Mouse (Mus musculus) left cerebral cortex, adult 11 months (tissue): ENCODE results near the gene Ebi3.
"Not testable (repeated sequence)": the region's sequence is repeated elsewhere in the genome, so short reads cannot be mapped to it uniquely, and the experiment has no call there.

Experiments
- DNase-seq: peaks from one replicate; pipeline ENCODE4 v3.0.0; 2022; ENCODE audit warnings: low spot score

Gene Ebi3

GRCm38 (mm10) chr17:55952447-55953027 lies at the start of gene Ebi3:
TSS of gene Ebi3 (plus strand) at chr17:55952640.
- DNase-seq: no peak

- no peak for DNase-seq
Observed at GRCm38 (mm10) chr17:55903087-55903486, 49.4 kb upstream of the Ebi3 start.

- DNase-seq: no peak
Observed at GRCm38 (mm10) chr17:55903687-55904086, 48.8 kb upstream of the Ebi3 start.

- no peak for DNase-seq
Observed at GRCm38 (mm10) chr17:55904131-55904530, 48.3 kb upstream of the Ebi3 start.

GRCm38 (mm10) chr17:55906669-55907068 lies 45.8 kb upstream of the Ebi3 start:
- no peak for DNase-seq

- DNase-seq: no peak
Observed at GRCm38 (mm10) chr17:55931553-55932502, 20.6 kb upstream of the Ebi3 start.

GRCm38 (mm10) chr17:55932635-55933034 lies 19.8 kb upstream of the Ebi3 start:
- DNase-seq: no peak

- DNase-seq: no peak
Observed at GRCm38 (mm10) chr17:55933191-55933590, 19.2 kb upstream of the Ebi3 start.

GRCm38 (mm10) chr17:55944387-55944865 lies 8.0 kb upstream of the Ebi3 start:
- DNase-seq: not testable (repeated sequence)

GRCm38 (mm10) chr17:55944866-55945682 lies 7.4 kb upstream of the Ebi3 start:
- peak; percentile 94 for DNase-seq

GRCm38 (mm10) chr17:55945696-55946095 lies 6.7 kb upstream of the Ebi3 start:
- DNase-seq: no peak

- no peak for DNase-seq
Observed at GRCm38 (mm10) chr17:55948647-55949046, 3.8 kb upstream of the Ebi3 start.

- no peak for DNase-seq
Observed at GRCm38 (mm10) chr17:55949400-55949799, 3.0 kb upstream of the Ebi3 start, which contains the start of gene Zfp119b. TSS of gene Zfp119b (minus strand) at chr17:55949500.

- no peak for DNase-seq
Observed at GRCm38 (mm10) chr17:55950601-55951000, 1.8 kb upstream of the Ebi3 start.

- no peak for DNase-seq
Observed at GRCm38 (mm10) chr17:55952041-55952440, 399 bp upstream of the Ebi3 start.

- DNase-seq: no peak
Observed at GRCm38 (mm10) chr17:55953751-55954150, 1.3 kb downstream of the Ebi3 start.

GRCm38 (mm10) chr17:55954229-55954628 lies 1.8 kb downstream of the Ebi3 start:
- no peak for DNase-seq

- no peak for DNase-seq
Observed at GRCm38 (mm10) chr17:55956129-55956528, 3.7 kb downstream of the Ebi3 start.

- DNase-seq: no peak
Observed at GRCm38 (mm10) chr17:55956591-55956990, 4.2 kb downstream of the Ebi3 start.

GRCm38 (mm10) chr17:55957168-55957567 lies 4.7 kb downstream of the Ebi3 start:
- no peak for DNase-seq

GRCm38 (mm10) chr17:55957726-55958583 lies 5.5 kb downstream of the Ebi3 start:
- no peak for DNase-seq
